Mouse (Mus musculus) thymus, adult 2 months (tissue): ENCODE results near the gene Dpm3.

Experiments
- CTCF ChIP-seq: fragments of 200-500 bp; IDR thresholded peaks from 2 replicates; pipeline ENCODE4 v1.5.1; 2012; ENCODE audit warnings: mild to moderate bottlenecking, control low read depth, low read length, moderate library complexity, borderline replicate concordance; ENCODE audit not compliant: control insufficient read depth, poor library complexity, insufficient read depth; ENCODE audit errors: extremely low read depth
- POLR2A ChIP-seq: fragments of 200-500 bp; IDR thresholded peaks from 2 replicates; pipeline ENCODE4 v1.6.1; 2012; ENCODE audit warnings: mild to moderate bottlenecking, low read length, control low read depth, moderate library complexity; ENCODE audit not compliant: control insufficient read depth, poor library complexity, insufficient read depth; ENCODE audit errors: extremely low read depth

DNA sequence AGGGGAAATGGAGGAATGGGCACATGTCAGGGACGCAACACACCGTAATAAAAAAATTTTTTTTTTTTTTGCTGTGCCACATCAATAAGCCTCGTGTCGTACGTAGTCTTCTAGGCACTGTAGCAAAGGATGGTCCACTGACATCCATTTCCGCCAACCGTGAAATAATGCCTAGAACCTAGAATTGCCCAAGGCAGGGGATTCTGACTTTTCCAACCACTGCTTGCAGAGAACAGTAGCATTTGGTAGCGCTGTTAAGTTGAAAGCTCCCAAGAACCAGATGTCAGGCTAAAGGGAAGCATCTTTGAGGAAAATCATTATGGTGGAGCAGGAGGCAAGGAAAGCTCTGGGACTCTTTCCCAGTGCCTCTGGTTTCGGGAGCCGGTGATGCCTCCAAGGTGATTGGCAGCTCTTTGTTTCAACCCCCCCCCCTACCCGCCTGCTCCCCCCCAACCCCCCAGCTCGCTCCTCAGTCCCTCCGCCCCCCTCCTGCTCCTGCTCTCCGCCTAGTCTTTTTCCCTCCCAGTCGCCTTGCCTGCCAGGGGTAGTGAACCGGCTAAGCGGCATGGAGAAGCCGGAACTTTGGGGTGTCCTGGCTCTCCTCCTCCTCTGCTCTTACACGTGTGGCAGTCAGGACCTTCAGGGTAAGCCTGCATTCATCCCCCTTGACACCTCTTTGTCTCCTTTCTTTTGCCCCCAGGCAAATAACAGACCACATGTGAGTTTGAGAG lies 44.3 kb upstream of the Dpm3 start, which contains the start of gene Thbs3:
- TF ChIP-seq POLR2A (no peak), CTCF (no peak)
